Mouse (Mus musculus): ENCODE measurements around the gene Ltbp4.

Ltbp4 gene

DNA sequence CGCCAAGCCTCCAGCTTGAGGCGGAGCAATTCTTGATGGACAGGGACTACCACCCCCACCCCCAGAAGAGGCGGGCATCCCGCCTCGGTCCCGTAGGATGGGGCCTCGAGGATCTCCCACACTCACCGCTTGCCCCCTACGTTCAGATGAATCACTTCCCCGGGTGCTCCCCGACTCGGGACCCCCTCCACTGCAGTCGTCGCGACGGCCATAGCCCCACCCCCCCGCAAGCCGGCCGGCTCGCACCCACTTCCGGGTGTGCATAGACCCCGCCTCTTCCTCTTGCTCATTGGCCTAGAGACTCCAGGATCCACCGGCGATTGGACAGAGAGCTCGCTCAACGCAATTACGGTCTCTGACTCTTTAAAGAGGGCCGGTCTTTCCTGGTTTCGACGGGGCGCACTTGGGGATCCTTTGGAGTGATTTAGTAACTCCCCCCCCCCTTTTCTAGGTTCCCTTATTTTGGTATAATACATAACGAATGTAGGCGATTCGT, 18.3 kb upstream of the Ltbp4 start, which contains the start of gene Shkbp1:
Shkbp1 (minus strand) TSS at position 275 of the 496 bp plus-strand sequence.
- peak; percentile 90 for DNase-seq (ENCODE audit: low spot score)

DNA sequence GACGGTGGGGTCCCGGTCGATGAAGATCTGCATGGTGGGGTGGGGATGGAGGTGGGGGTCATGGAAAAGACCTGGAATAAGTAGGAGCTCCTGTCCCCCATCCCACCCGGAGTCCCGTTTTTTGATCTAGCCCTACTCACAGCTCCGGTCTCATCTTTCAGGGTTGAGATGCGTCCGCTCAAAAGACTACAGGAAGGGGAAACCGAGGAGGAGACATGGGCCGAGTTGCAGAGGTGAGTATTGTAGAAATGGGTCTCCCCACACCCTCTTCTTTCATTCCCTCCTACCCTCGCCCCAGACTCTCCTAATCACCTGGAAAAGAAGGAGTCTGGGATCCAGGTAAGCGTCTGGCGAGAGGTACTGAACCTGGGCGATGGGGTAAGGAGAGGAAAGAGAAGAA, 17.8 kb upstream of the Ltbp4 start:
- no peak for DNase-seq (ENCODE audit: low spot score)

DNA sequence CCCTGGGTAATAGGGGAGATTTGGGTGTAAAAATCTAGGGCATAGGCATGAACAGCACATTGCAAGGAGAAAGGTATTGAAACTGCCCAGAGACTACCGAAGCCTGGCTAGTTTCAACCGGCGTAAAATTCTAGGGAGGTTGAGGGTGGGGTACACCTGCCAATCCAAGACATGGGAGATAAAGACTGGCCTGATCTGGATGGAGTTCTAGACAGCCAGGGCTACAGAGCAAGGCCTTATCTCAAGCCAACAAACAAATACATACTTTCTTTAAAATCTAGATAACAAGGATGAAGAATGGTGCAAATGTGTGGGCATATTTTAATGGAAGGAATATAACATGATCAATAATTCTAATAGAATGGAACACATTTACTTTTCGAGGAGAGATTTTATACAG, 17.3 kb upstream of the Ltbp4 start:
- DNase-seq (ENCODE audit: low spot score), result peak; percentile 67

DNA sequence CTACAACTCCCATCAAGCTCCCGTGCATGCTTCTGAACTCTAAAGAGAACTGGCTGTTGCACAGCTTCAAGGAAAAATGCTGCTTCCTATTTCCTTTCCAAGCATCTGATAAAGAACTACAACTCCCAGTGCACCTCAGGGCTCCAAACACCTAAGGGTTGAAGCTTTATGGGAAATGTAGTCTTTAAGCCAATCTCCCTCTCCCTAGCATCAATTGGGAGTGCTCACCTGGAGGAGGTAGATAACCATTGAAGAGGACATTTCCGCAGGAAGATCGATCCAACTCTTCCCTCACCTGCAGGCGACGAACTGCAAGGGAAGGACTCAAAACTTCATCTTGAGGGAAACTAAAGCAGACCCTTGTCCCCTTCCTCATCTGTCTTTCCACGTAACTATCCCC, 16.7 kb upstream of the Ltbp4 start:
- no peak for DNase-seq (ENCODE audit: low spot score)

DNA sequence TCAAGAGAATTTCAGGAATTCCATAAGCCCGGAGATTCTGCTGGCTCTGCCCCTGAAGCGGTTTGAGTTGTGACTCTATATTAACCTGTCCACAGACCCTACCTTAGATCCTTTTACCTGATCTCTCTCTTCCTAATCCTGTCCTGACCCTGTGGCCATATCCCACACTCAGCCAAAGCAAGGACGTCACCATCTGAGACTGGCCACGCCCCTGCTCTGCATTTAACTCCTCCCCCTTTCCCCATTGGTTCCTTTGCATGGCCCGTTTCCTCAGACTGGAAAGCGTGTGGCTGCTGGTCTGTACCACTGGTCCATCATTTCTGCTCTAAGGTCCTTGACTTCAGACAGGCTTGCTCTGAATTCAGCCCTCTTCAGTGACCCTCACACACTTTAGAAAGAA, 8.0 kb upstream of the Ltbp4 start:
- no peak for DNase-seq (ENCODE audit: low spot score)

DNA sequence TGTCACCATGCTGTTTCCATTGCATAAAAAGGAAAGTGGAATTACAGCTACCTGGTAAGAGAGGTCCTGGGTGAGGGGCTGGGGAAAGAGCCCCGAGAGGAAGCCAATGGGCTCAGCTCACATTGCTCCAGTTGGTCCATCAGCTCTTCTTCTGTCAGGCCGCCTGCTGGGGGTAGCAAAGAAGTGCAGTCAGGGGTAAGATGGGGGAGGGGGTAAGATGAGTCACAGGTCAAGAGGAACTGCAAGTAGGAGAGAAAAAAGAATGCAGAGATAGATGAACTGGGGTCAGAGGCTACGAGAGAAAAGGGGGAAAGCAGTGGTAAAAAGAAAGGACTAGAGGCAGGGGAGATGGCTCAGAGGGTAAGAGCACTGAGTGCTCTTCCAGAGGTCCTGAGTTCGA, 5.1 kb upstream of the Ltbp4 start:
- DNase-seq (ENCODE audit: low spot score), result no peak

DNA sequence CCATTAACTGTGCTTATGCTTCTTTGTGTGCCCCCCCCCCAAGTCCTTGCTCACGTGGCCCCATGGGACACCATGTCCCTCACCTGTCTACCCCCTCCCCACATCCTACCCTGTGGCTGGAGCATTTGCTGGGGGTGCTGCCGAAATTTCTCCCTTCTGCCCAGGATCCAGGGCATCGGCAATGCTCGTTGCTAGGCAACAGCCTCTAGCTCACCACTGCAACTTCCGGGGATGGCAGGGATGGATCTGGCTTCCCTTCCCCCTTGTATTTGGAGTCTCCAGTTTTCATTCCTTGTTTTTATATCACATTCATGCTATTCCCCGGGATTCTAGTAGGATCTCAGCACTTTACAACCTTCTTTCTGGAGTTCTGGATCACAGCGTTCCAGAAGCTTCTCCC, 2.0 kb upstream of the Ltbp4 start:
- DNase-seq (ENCODE audit: low spot score), result no peak

DNA sequence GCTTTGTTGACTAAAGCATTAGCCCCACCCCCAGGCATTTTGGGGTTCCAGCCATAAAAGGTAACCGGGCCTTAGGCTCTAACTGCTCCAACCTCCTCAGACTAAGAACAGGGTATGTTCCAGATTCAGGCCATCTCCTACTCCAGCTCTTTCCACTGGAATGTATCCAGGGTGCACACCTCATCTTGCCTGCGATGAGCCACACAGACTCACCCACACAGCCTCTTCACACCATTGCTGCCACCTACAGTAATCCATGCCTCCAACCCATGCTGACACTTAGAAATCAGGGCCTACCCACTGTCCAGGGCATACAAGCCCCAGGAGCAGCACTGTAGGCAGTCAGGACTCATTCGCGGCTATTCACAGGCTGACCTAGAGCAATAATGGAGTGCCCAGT, 1.6 kb upstream of the Ltbp4 start:
- DNase-seq (ENCODE audit: low spot score), result no peak

DNA sequence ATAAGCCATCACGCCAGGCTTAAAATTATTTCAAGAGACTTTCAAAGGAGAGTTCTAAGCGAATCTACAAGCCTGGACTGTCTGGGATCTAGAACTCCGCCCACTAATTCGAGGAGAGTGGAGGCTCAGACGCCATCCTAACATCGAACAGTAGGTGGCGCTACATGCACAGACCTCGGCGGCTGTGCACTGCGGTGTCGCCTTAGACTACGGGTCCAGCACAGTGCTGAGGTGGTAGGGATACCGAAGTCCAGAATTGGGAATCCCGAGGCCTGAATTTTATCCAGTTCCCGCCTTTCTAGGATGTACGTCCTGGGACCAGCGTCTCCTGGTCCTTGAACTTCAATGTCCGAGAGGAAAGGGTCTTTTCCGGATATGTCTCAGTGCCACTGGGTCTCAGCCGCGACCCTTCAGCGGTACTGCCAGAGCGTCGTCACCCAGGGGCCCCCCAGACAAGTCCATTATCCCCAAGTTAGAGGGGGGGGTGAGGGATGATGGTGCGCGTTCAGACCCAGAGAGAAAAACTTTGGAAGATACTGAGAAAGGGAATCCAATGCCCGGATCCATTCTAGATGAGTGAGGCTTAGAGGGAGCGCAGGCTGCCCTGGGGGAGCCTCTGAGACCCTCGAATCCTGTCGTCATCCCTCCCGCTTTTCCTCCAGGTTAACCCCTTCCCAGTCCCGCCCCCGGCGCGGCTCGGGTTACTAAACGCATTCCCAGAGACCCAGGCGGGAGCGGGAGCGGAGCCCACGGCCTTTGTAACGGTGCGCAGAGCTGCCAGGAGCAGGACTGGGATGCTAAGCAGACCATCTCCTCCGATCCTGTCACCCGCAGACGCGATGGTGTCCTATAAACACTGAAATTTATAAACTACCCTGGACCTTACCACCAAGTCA, 1.3 kb downstream of the Ltbp4 start:
- DNase-seq (ENCODE audit: low spot score), result peak; percentile 83

DNA sequence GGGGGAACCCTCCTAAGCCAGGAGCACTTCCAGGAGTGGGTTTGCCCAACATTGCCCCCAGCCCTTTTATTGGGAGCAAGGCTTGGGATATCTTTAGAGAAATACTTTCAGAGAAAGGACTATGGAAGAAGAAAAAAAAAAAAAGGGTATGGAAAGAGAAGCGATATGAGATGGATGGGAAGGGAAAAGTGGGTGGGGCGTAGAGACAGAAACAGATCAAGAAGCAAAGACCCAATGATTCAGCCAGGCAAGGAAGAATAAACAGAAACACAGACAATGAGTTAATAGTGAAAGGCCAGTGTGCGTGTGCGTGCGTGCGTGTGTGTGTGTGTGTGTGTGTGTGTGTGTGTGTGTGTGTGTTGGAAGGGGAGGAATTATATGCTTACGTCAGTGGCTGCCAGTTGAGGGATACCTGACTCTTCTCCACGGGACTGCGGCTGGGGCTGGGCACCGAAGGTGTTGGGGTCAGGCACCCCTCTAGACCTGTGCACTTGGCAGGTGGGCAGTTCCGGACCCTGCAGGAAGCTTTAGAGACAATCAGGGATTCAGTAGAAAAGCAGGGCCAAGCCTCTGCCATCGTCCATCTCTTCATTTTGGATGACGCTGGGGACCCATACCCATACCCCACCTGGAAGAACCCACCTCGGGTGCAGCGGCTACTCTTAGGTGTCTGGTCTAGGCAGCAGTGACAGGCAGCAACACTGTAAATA, 2.3 kb downstream of the Ltbp4 start:
- DNase-seq (ENCODE audit: low spot score), result no peak

DNA sequence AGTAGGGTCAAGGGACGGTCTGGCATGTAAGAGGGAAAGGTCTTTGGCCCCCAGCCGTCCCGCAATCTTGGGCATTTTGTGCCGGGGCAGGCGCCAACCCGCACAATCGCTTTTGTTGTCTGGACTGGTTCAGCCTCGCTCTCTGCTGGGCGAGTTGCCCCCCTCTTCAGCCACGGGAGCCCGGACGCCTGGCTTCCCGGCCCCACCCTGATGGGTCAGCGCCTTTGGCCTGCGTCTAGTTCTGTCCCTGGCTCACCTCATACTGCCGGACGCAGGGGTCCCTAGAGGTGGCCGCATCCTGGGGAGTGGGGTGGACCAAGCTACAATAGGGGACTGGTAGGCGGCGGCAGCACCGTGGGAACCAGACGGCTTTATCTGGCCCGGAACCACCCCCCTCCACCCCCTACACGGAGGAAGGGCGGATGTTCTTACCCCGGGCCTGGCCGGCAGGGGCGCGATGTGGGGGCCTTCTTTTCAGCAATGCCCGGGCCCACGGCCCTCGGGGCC, 3.0 kb downstream of the Ltbp4 start:
- no peak for DNase-seq (ENCODE audit: low spot score)

DNA sequence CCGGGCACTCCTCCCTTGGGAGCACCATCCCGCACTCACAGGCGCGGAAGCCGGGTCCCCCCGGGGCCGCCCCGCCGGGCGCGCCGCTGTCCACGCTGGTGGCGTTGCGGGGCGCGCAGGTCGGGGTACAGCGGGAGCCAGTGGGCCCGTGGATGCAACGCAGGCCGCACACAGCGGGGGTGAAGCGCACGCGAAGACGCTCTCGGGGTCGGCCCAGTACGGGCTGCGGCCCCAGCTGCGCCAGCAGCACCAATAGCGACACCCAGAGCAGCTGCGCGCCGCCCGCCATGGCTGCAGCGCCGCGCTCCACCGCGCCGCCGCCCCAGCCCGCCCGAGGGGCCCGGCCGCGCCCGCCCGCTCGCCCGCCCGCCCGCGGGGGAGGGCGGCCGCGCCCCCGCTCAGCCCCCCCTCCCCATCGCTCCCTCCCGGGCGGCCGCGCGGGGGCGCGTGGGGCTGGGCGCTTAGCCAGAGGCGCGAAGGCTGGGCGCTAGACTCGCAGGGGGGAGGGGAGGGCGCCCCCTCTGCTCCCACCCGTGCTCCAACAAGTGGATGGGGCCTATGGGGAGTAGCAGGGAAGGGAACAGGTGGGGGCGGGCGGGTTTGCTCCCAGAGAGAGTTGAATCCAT, 4.1 kb downstream of the Ltbp4 start:
- no peak for DNase-seq (ENCODE audit: low spot score)

DNA sequence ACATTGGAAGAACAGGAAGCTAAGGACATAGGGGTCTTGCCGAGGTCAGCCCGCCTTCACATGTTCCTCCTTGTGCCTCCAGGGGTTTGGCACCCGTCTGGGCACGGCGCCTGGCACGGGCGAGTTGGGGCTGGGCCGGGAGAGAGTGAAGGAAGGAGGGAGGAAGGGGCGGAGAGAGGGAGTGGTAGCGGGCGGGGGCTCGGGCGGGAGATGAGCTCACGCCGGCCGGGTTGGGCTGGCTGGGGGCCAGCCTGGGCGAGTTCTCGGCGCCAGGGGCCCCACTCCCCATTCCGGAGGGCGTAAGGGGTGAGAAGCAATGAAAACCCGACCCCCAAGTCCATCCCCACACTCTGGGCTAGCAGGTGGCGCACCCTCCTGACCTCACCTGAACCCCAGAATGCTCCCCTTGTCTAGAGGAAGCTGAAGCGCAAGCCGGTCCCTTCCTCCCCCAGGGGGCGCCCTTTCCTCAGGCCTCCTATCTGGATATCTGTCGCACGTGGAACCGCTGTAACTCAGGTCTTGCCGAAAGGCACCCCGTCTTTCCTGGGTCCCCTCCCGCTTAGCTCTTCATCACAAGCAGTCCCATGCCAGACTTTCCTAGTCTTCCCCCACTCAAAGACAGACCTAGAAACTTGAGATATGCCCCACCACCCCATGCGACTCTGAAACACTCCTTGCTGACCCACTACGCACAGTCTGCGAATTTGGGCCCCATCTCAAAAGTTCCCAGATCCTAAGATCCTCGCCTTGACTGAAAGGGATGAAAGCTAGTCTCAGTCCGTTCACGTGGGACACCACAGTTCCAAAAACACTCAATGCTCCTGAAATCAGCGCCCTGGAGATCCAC, 4.9 kb downstream of the Ltbp4 start:
- peak; percentile 78 for DNase-seq (ENCODE audit: low spot score)

DNA sequence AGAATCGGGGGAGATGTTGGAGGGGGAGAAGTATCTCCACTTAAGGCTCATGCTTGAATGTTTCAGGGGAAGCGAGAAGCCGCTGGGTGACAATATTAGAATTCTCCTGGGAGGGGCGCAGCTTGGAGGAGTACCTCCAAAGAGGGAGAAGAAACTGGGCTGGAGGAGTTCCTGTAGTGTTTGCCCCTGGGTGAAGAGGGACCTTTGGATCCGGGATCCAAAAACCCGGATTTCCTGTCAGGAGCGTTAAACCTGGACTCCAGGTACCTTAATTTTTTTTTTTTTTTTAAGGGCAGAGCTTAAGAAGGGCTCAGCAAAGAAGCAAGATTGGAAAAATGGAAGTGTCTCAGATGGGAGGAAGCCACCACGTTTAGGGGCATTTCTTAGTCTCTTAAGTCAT, 5.6 kb downstream of the Ltbp4 start:
- no peak for DNase-seq (ENCODE audit: low spot score)

DNA sequence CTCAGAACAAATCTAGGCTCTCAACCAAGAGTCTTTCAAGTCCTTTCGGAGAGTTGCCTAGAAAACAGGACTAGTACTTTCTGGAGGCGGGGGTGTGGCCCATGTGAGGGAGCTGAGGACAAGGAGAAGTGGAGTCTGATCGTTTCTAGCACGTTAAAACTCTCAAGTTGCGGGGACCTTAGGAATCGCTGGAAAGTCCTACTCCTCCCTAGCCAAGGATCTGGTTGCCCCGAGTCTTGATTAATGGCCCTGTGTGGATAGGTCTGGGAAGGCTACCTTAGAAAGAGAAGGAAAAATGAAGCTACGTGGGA, 6.0 kb downstream of the Ltbp4 start:
- no peak for DNase-seq (ENCODE audit: low spot score)

DNA sequence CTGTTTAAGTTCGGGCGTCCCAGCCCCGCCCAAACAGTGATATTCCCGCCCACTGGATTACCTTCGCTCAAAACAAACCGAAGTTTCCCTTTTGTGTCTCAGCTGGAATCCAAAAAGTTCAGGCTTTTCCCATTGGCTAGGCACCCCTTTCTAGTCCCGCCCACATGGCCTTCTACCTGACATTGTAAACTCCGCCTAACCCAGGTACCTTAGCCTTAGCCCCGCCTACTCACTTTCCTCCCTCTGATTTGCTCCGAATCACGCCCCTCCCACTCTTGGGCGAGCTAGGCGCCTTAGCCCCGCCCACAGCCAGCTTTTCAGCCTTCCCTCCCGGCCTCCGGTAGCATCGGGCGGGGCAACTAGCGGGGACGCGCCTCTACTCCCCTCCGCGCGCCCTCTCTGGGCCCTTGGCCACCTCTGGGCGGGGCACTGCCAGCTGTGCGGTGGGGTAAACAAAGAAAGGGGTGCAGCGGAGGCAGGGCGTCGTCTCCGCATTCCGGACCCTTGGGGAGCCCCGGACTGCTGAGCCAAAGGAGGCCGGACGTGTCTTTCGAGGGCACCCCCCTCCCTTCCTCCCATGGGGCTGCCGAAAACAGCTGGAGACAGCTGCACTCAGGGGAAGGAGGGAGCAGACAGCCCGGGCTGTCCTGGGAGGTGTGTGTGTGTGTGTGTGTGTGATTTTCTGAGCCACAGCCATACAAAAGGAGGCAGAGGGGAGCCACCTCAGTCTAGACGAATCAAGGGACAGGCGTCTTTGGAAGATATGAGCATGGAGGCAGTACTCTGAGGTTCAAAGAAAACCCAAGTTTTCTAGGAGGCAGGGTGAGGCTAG, 6.6 kb downstream of the Ltbp4 start:
- peak; percentile 85 for DNase-seq (ENCODE audit: low spot score)

DNA sequence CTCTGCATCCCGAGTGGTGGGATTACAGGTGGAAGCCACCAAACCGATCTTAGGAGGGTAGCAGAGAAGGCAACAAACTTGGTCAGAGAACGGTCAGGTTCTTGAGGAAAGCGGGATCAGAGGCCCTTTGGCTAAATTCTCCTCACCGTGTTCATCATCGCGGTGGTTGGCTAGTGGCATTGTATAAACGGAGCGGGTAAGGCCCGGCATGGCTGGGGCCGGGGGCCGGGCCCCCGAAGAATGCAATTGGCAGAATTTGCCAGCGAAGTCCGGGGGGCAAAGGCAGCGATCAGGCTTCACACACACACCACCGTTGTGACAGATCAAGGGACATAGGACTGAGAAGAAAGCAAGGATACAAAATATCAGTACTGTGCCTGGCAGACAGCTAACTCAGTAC, 7.5 kb downstream of the Ltbp4 start:
- no peak for DNase-seq (ENCODE audit: low spot score)

DNA sequence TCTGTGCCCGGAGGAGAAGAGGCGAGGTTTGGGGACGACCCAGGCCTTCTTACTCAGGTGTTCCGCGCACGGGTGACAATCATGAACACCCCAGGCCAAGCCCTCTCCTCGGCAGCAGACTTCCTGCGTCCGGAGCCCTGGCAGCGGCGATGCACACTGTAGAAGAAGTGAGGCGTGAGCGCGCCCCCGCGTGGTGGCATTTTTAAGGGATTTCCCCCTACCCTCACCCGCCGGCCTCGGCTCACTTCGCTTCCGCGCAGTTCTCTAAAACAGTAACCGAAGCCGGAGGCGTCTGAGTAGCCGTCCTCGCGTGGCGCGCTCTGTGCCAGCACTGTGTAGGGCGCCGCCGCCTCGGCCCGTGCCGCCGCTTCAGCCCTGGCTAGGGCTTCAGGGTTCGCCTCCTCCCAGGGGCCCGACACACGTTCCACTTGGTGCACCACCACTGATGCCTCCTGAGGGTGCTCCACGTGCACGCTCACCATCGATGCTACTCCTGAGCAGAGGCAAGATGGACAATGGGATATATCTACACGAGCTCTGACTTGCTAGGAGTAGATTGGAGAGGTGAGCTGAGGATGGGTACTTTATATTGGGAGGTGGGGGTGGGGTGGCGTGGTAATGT, 8.1 kb downstream of the Ltbp4 start:
- no peak for DNase-seq (ENCODE audit: low spot score)

DNA sequence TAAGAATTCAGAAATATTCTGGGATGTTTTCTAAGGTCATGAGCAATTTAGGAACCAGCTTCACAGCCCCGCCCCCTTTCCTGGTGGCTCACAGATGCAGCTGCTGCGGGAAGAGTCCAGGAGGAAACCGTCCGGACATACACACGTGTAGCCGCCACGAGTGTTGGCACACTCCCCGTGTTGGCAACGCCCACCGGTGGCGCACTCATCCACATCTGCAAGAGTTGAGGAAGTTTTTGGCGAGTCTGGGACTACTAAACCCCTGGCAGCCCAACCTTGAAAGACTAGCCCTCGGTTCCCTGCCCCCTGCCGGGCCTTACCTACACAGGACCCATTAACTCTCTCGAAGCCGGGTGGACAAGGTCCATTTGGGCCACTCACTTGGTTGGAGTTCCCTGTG, 8.8 kb downstream of the Ltbp4 start:
- no peak for DNase-seq (ENCODE audit: low spot score)

DNA sequence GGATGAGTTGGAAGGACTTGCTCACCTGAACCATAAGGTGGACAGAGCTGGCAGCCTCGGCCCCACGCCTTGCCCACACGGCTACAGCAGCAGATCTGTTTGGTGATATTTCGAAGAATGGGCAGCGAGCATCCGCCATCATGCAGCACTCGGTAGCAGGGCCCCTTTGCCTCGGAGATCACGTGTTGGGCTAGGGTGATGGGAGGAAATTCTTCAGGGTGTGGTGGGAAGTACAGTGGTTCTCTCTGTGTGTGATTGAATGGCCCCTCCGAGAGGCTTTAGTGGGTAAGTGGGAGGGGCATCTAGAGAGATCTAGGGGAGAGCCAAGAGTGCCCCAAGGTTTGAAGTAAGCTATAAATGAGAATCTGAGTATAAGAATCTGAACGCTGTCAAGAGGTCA, 9.3 kb downstream of the Ltbp4 start:
- DNase-seq (ENCODE audit: low spot score), result no peak

DNA sequence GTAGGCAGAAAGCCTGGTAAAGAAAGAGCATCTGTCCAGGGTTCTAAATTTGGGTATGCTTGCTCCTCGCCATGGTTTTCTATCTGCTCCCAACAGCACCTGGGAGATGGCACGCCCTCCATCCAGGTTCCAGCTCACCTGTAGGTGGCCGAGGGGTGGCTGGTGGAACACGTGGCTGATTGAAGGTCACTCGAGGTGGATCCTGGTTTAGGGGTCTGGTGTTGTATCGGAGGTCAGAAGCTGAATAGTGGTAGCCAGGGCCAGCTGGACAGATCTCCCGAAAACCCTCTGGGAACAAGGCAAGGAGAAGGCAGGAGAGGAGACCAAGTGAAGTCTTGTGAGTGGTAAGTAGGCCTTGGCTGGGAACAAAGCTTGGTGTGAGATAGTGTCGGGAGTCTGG, 10.0 kb downstream of the Ltbp4 start:
- DNase-seq (ENCODE audit: low spot score), result no peak

All from c-Kit-positive CD71-positive TER-119-positive erythroid progenitor cells, embryonic 14.5 days (primary cell).